Mouse (Mus musculus): ENCODE data around the gene Cd320. TPM values are rescaled to one million over a fixed set of nuclear protein-coding genes. Genes with fewer than 3 reads are reported as not detected.

Gene Cd320
- polyA plus RNA-seq, 1 experiment from 2014 or later = 70.4 TPM

Small RNA genes within 50 kb of the gene (microRNA-seq; reads per million reads assigned to microRNA genes)
- gene Gm27740 = not detected

Other genes starting within 250 kb of the Cd320 start
- gene Zfp414, start 214.0 kb upstream of the Cd320 start, polyA plus RNA-seq (2016; fragmentation: Nextera tagmentation; extraction: Ambion mirVana) = 40.0 and 40.4 TPM in 2 replicates
- 0.50 and 1.1 TPM in 2 replicates for gene Pram1, start 205.0 kb upstream of the Cd320 start, polyA plus RNA-seq (2016; fragmentation: Nextera tagmentation; extraction: Ambion mirVana)
- gene Hnrnpm, start 156.2 kb upstream of the Cd320 start, polyA plus RNA-seq (2016; fragmentation: Nextera tagmentation; extraction: Ambion mirVana) = 428 and 475 TPM in 2 replicates
- 44.7 and 47.1 TPM in 2 replicates for gene March2, start 124.4 kb upstream of the Cd320 start, polyA plus RNA-seq (2016; fragmentation: Nextera tagmentation; extraction: Ambion mirVana)
- 367 and 378 TPM in 2 replicates for gene Rab11b, start 82.6 kb upstream of the Cd320 start, polyA plus RNA-seq (2016; fragmentation: Nextera tagmentation; extraction: Ambion mirVana)
- 44.2 and 45.6 TPM in 2 replicates for gene Angptl4, start 61.3 kb upstream of the Cd320 start, polyA plus RNA-seq (2016; fragmentation: Nextera tagmentation; extraction: Ambion mirVana)
- gene Kank3, start 32.6 kb upstream of the Cd320 start, polyA plus RNA-seq (2016; fragmentation: Nextera tagmentation; extraction: Ambion mirVana) = 32.4 and 35.4 TPM in 2 replicates
- gene Rps28, start 18.5 kb upstream of the Cd320 start, polyA plus RNA-seq (2016; fragmentation: Nextera tagmentation; extraction: Ambion mirVana) = 875 and 894 TPM in 2 replicates
- gene Ndufa7, start 18.5 kb upstream of the Cd320 start, polyA plus RNA-seq (2016; fragmentation: Nextera tagmentation; extraction: Ambion mirVana) = 421 and 479 TPM in 2 replicates
- gene Gm7029, start 30.7 kb downstream of the Cd320 start, polyA plus RNA-seq (2016; fragmentation: Nextera tagmentation; extraction: Ambion mirVana) = not detected in 2 replicates
- 4.9 and 6.4 TPM in 2 replicates for gene Kifc1, start 47.6 kb downstream of the Cd320 start, polyA plus RNA-seq (2016; fragmentation: Nextera tagmentation; extraction: Ambion mirVana)
- gene Platr17, start 62.0 kb downstream of the Cd320 start, polyA plus RNA-seq (2016; fragmentation: Nextera tagmentation; extraction: Ambion mirVana) = 0.35 and 0.38 TPM in 2 replicates
- gene Daxx, start 66.3 kb downstream of the Cd320 start, polyA plus RNA-seq (2016; fragmentation: Nextera tagmentation; extraction: Ambion mirVana) = 70.1 and 72.8 TPM in 2 replicates
- gene Tapbp, start 72.8 kb downstream of the Cd320 start, polyA plus RNA-seq (2016; fragmentation: Nextera tagmentation; extraction: Ambion mirVana) = 20.0 and 25.0 TPM in 2 replicates
- 21.6 and 21.9 TPM in 2 replicates for gene Zbtb22, start 72.8 kb downstream of the Cd320 start, polyA plus RNA-seq (2016; fragmentation: Nextera tagmentation; extraction: Ambion mirVana)
- gene Rgl2, start 86.5 kb downstream of the Cd320 start, polyA plus RNA-seq (2016; fragmentation: Nextera tagmentation; extraction: Ambion mirVana) = 60.9 and 64.8 TPM in 2 replicates
- gene Pfdn6, start 97.3 kb downstream of the Cd320 start, polyA plus RNA-seq (2016; fragmentation: Nextera tagmentation; extraction: Ambion mirVana) = 184 and 192 TPM in 2 replicates
- gene Wdr46, start 97.6 kb downstream of the Cd320 start, polyA plus RNA-seq (2016; fragmentation: Nextera tagmentation; extraction: Ambion mirVana) = 44.9 and 49.6 TPM in 2 replicates
- 5.5 and 6.3 TPM in 2 replicates for gene B3galt4, start 108.4 kb downstream of the Cd320 start, polyA plus RNA-seq (2016; fragmentation: Nextera tagmentation; extraction: Ambion mirVana)
- gene Vps52, start 112.7 kb downstream of the Cd320 start, polyA plus RNA-seq (2016; fragmentation: Nextera tagmentation; extraction: Ambion mirVana) = 55.2 and 55.9 TPM in 2 replicates
- 1,303 and 1,336 TPM in 2 replicates for gene Rps18, start 112.9 kb downstream of the Cd320 start, polyA plus RNA-seq (2016; fragmentation: Nextera tagmentation; extraction: Ambion mirVana)
- gene H2-K1, start 157.3 kb downstream of the Cd320 start, polyA plus RNA-seq (2016; fragmentation: Nextera tagmentation; extraction: Ambion mirVana) = 7.2 and 8.0 TPM in 2 replicates
- 27.2 and 29.7 TPM in 2 replicates for gene Ring1, start 181.6 kb downstream of the Cd320 start, polyA plus RNA-seq (2016; fragmentation: Nextera tagmentation; extraction: Ambion mirVana)
- 52.2 and 59.5 TPM in 2 replicates for gene H2-Ke6, start 185.0 kb downstream of the Cd320 start, polyA plus RNA-seq (2016; fragmentation: Nextera tagmentation; extraction: Ambion mirVana)
- 191 and 193 TPM in 2 replicates for gene Slc39a7, start 188.6 kb downstream of the Cd320 start, polyA plus RNA-seq (2016; fragmentation: Nextera tagmentation; extraction: Ambion mirVana)
- 69.9 and 72.6 TPM in 2 replicates for gene Rxrb, start 188.7 kb downstream of the Cd320 start, polyA plus RNA-seq (2016; fragmentation: Nextera tagmentation; extraction: Ambion mirVana)
- 7.2 and 14.8 TPM in 2 replicates for gene Col11a2, start 196.3 kb downstream of the Cd320 start, polyA plus RNA-seq (2016; fragmentation: Nextera tagmentation; extraction: Ambion mirVana)
- 0.43 and 0.48 TPM in 2 replicates for gene H2-Oa, start 249.2 kb downstream of the Cd320 start, polyA plus RNA-seq (2016; fragmentation: Nextera tagmentation; extraction: Ambion mirVana)